Comparison of ENCODE assay signal across 8 mouse cellular contexts in genomic region chr9:110116977-110117778, GRCm38 (mm10). TPM values are rescaled to one million over a fixed set of nuclear protein-coding genes. Genes with fewer than 3 reads are reported as not detected.
DNase-seq lines count a peak whose midpoint lies in the region; ATAC-seq and TF ChIP-seq lines count a peak whose summit lies in the region.

Gene Smarcc1 (plus strand): TSS chr9:110117708.

- H3K4me1 ChIP-seq in ES-E14 (ENCODE audit: control insufficient read depth in 2 of 2, insufficient read depth in 2 of 2, low read length in 2 of 2, poor library complexity in 1 of 2) = peaks cover 0 to 2% of the 10 kb centered on the region in 2 experiments; a peak in 1 of 4 replicates
- H3K4me1 ChIP-seq in forebrain, embryonic 15.5 days = peaks cover 26% of the 10 kb centered on the region
- peaks cover 6% of the 10 kb centered on the region; the same call in 1 of the 2 replicates for H3K4me1 ChIP-seq in lung, adult 2 months (ENCODE audit: control insufficient read depth, insufficient read depth, low read length)

- in situ Hi-C loops in ES-E14 (cut with MboI; ENCODE audit: low sequenced_read_pairs in 2 of 2, unreplicated experiment in 2 of 2) = no loop called here

- H3K27ac ChIP-seq in ES-E14 (ENCODE audit: insufficient read depth, low read depth, low read length, poor library complexity, severe bottlenecking) = peak within 1 kb of the TSS; percentile 86
- H3K27ac ChIP-seq in forebrain, embryonic 15.5 days (replicated peaks) = peak within 1 kb of the TSS; percentile 91

- H3K4me3 ChIP-seq in ES-E14 (ENCODE audit: insufficient read depth in 1 of 2, low read depth in 1 of 2, low read length in 2 of 2, poor library complexity in 1 of 2, severe bottlenecking in 1 of 2) = peak within 1 kb of the TSS; percentile 90 to 93
- peak within 1 kb of the TSS; percentile 72 for H3K4me3 ChIP-seq in forebrain, embryonic 15.5 days
- peak within 1 kb of the TSS; percentile 91 for H3K4me3 ChIP-seq in lung, adult 2 months (replicated peaks; ENCODE audit: extremely low read depth, low read depth, low read length)

- TF ChIP-seq CTCF in lung, adult 2 months (IDR thresholded peaks at IDR 0.05; ENCODE audit: insufficient read depth, low read length) = no peak

- peak; percentile 98 for ATAC-seq in forebrain, embryonic 15.5 days (replicated peaks)
- peak; percentile 86 for ATAC-seq in neutrophil, adult 5-6 weeks (ENCODE audit: extremely low read depth, insufficient number of reproducible peaks, low FRiP score, poor library complexity, severe bottlenecking)

- no peaks in the 10 kb centered on the region for H3K9me3 ChIP-seq in ES-E14 (ENCODE audit: control insufficient read depth, insufficient read depth, low read depth, low read length)
- no peaks in the 10 kb centered on the region for H3K9me3 ChIP-seq in forebrain, embryonic 15.5 days

- H3K4me2 ChIP-seq in forebrain, embryonic 15.5 days (replicated peaks) = peak within 1 kb of the TSS; percentile 70

- 0% methylated on average over 77 of the region's 79 CpGs for whole genome bisulfite sequencing in forebrain, embryonic 15.5 days
- WGBS in lung, adult 2 months = under 1% methylated on average over 79 of the region's 79 CpGs

- H3K9ac ChIP-seq in ES-E14 (ENCODE audit: insufficient read depth, low read depth, low read length, poor library complexity, severe bottlenecking) = peak within 1 kb of the TSS; percentile 96
- H3K9ac ChIP-seq in forebrain, embryonic 15.5 days (replicated peaks) = peak within 1 kb of the TSS; percentile 83

- H3K36me3 ChIP-seq in ES-E14 (ENCODE audit: control insufficient read depth, insufficient read depth, low read length, poor library complexity, severe bottlenecking) = peaks cover 1% of the 10 kb centered on the region; the same call in 1 of the 2 replicates
- peaks cover 27% of the 10 kb centered on the region for H3K36me3 ChIP-seq in forebrain, embryonic 15.5 days

- peak; percentile 81 for DNase-seq in ES-E14 (ENCODE audit: low read depth, low spot score)
- peak; percentile 80 for DNase-seq in cerebellum, adult 11-12 months
- peak; percentile 81 for DNase-seq in heart, postnatal 25 days (ENCODE audit: low spot score)
- DNase-seq in layer of hippocampus, adult 18-20 months (ENCODE audit: low spot score in 2 of 2) = peak; percentile 81 to 92
- DNase-seq in lung, adult 2 months = peak; percentile 92
- DNase-seq in thymus, adult 18-20 months = peak; percentile 73 to 80

- TF ChIP-seq POLR2A in lung, adult 2 months (IDR thresholded peaks at IDR 0.05; ENCODE audit: borderline replicate concordance, extremely low read depth, low read depth, low read length) = peak; percentile 54; the same call in 1 of the 2 replicates

- intact Hi-C loops in heart, postnatal 25 days (cut with DNase I) = loop anchor here (2.0 kb wide), 1 partner anchor 14 kb away; no protein-coding TSS in a partner anchor

- no peaks in the 10 kb centered on the region for H3K27me3 ChIP-seq in forebrain, embryonic 15.5 days

TF ChIP-seq in ES-E14, 5 proteins besides CTCF, POLR2A, EP300 and RAD21:
- TF ChIP-seq ZC3H11A (IDR thresholded peaks at IDR 0.05; ENCODE audit: borderline replicate concordance, low read depth, low read length) (no peak), HCFC1 (IDR thresholded peaks at IDR 0.05; ENCODE audit: borderline replicate concordance, insufficient read depth, low read length) (peak; percentile 93)
TF ChIP-seq in ES-E14: peak in this region for 1.

RNA-seq across cellular contexts. Expression of gene Smarcc1, which starts in this region (rescaled TPM):
- 56.9 and 64.3 TPM in 2 replicates for total RNA-seq in ES-E14 (2012; rRNA removed)
- 154 and 156 TPM in 2 replicates for polyA plus RNA-seq in forebrain, embryonic 15.5 days (2015; fragmentation: Nextera tagmentation; extraction: Ambion mirVana)
- total RNA-seq in heart, postnatal 25 days (2021) = 10 to 100 TPM; 22.8 to 26.0 TPM
- 10 to 100 TPM; 53.7 to 58.6 TPM for total RNA-seq in layer of hippocampus, adult 18-20 months (2021)
- 11.5 and 11.9 TPM in 2 replicates for polyA plus RNA-seq in lung, adult 2 months (2012; rRNA removed)
- 33.5 and 35.1 TPM in 2 replicates for total RNA-seq in neutrophil, adult 5-6 weeks (2017)

Comparison
In these comparisons a context has a peak if more than half of its experiments do, and no peak if none do; other contexts are left out.
1. Peak in every context shown above with its lines: DNase-seq, ATAC-seq, H3K4me3 ChIP-seq and H3K27ac ChIP-seq.
2. RNA of gene Smarcc1 (polyA plus RNA-seq): 154 to 156 TPM in forebrain, embryonic 15.5 days; 11.5 to 11.9 TPM in lung, adult 2 months; every median in the first group is over 10 times any median in the second.